Mouse (Mus musculus) cerebellum, adult 9-11 months (tissue): ENCODE measurements around the gene Adcy5.
A peak's percentile ranks its signal among the peaks of the same experiment; 100 is the strongest.

Experiments
- DNase-seq: peaks from one replicate; pipeline ENCODE4 v3.0.0; 2022

Adcy5 gene

DNA sequence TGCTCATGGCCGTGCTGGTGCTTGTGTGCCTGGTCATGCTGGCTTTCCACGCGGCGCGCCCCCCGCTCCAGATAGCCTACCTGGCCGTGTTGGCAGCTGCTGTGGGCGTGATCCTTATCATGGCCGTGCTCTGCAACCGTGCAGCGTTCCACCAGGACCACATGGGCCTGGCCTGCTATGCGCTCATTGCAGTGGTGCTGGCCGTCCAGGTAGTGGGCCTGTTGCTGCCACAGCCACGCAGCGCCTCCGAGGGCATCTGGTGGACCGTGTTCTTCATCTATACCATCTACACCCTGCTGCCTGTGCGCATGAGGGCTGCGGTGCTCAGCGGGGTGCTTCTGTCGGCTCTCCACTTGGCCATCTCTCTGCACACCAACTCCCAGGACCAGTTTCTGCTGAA is 2.2 kb downstream of the Adcy5 start:
- no peak for DNase-seq

- no peak for DNase-seq
These were observed 4.9 kb downstream of the Adcy5 start for GRCm38 (mm10) chr16:35159532-35159931.

DNA sequence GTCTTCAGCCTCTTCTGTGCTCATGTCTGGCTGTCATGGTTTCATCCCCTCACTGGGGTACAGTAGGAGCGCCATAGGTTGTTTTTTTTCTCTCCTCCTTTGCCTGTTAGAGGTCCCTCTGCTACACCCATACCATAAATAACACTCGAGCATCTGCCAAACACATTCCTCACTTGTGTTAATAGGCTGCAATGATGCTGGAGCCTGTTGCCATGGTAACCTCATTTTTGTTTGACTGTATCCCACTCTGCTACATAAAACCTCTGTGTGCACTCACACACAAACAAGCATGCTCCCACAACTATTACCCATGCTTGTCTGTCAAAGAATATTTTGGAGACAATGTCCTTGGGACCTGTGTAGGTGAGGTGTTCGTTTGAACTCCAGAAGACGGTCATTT is 5.3 kb downstream of the Adcy5 start:
- no peak for DNase-seq

GRCm38 (mm10) chr16:35164361-35165224 is 9.9 kb downstream of the Adcy5 start:
- DNase-seq = no peak

GRCm38 (mm10) chr16:35165361-35165760 is 10.7 kb downstream of the Adcy5 start:
- DNase-seq = no peak

GRCm38 (mm10) chr16:35165788-35166187 is 11.1 kb downstream of the Adcy5 start:
- peak; percentile 69 for DNase-seq

GRCm38 (mm10) chr16:35169431-35169830 is 14.8 kb downstream of the Adcy5 start:
- no peak for DNase-seq

DNA sequence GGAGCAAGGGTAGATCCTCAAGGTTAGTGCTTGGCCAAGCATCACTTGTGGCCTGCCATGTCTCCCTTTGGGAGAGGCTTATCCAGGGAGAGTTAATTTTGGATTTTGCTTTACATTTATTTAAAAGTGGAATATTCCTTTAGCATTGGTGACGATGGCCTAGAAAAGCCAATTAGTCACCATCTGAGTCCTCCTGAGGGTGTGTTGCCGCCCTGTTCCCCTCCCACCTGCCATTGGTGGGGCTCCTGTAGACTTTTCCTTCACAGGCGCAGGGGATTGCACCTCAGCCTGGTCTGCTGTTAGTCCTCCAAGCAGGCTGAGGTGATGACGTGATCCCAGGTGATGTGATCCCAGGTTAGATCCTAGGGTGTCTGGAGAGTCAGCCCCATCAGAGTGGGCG is 17.5 kb downstream of the Adcy5 start:
- no peak for DNase-seq

DNA sequence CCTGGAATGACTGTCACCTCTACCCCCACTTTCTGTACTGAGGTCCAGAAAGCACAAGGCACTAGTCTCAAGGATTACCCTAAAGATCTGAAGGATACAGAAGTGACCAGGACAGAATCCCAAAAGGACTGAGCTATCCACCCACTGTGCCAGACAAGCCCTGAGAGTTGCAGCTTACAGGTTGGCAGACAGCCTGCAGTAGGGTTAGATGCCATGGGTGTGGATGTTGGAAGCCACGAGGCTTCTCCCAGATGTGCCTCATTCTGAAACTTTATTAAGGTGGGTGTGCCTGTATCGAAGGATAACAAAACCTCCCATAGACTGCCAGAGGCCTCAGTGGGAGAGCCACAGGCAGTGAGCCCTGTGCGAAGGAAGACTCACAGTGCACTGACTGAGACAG is 23.8 kb downstream of the Adcy5 start:
- no peak for DNase-seq

DNA sequence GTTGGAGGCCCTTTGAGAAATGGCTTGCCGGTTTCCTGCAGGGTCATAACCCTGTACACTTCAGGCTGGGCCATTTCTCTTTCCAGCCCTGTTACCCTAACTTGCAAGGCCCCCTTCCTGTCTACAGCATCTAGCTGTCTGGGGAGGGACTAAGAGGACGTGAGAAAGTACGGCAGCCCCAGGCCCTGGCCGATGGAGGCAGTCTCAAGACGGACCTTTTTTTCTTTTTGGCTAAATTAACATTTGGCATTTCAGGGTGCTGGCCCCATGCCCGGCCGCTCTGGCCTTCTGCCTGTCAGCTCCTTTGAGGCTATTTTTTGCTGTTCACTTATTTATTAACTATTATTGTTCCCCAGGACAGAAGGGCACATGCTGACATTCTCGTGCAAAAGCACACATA is 24.4 kb downstream of the Adcy5 start:
- peak; percentile 85 for DNase-seq

GRCm38 (mm10) chr16:35183161-35183560 is 28.5 kb downstream of the Adcy5 start:
- DNase-seq = no peak

GRCm38 (mm10) chr16:35188111-35188510 is 33.4 kb downstream of the Adcy5 start:
- no peak for DNase-seq

DNA sequence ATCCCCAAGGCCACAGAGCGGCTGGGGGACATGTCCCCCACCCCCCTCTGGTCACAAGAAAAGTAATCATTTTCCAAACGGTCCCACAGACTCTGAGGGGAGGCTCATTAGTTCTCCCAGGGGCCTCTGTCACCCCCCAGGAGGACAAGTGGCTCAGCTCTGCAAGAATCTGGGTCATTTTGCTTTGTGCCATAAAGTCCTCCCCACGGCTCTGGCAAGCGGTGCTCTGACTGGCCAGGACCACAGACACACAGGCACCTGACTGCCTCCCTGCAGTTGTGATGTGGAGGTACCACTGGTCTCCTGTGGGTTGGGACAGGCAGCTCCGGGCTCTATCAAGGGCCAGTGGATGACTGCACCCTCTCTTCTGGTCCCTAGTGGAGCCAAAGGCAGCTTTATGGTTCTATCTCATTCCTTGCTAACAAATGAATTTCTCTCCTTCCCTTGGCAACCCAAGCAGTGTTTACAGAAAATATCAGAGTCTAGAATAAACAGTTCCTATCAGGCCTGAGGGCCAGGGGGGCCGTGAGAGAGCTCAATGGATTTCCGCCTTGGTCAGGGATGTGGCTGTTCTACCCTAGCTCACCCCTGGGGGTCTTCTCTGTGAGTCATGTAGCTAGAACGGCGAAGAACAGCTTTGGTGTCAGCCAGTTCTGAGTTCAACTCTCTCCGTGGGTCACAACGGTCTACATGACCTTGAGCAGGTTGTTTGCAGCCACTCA is 34.9 kb downstream of the Adcy5 start:
- DNase-seq = peak; percentile 48

DNA sequence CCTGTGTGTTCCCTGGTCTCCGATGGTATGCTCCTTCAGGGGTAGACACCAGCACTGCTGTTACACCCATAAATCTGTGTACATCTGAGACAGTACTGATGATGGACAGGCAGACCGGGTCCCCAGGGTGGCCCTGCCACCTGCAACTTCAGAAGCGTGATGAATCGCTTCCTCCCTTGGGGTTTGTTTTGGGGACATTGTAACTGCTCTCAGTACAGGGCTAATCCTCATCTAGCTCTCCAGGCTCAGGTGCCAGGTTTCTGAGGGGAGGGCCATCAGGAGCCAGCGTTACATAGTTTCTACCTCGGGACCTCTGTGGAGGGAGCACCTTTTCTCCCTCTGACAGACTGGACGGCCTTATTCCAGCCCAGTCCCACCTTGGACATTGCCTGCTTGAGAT is 36.1 kb downstream of the Adcy5 start:
- no peak for DNase-seq

GRCm38 (mm10) chr16:35191271-35191670 is 36.6 kb downstream of the Adcy5 start:
- peak; percentile 72 for DNase-seq

GRCm38 (mm10) chr16:35192471-35192870 is 37.8 kb downstream of the Adcy5 start:
- DNase-seq = no peak

DNA sequence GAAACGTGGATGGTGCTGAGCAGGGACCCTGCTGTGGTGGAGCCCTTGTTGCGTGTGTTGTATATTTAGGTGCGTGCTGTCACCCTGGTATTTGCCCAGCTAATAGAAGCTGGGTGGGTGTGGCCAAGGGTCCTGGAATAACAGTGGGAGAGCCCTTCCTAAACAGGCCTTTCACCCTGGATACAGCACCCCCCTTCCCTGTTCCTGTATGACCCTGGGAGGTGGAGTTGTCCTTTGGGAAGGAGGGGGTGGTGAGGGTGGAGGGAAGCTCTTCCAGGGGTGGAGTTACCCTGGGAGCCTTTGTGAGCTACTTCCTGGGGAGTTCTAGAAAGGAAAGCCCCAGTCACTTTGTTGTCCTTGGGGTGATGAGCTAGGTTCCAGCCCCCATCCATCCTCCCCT is 38.7 kb downstream of the Adcy5 start:
- DNase-seq = no peak

GRCm38 (mm10) chr16:35199721-35200431 is 45.2 kb downstream of the Adcy5 start:
- DNase-seq = no peak

DNA sequence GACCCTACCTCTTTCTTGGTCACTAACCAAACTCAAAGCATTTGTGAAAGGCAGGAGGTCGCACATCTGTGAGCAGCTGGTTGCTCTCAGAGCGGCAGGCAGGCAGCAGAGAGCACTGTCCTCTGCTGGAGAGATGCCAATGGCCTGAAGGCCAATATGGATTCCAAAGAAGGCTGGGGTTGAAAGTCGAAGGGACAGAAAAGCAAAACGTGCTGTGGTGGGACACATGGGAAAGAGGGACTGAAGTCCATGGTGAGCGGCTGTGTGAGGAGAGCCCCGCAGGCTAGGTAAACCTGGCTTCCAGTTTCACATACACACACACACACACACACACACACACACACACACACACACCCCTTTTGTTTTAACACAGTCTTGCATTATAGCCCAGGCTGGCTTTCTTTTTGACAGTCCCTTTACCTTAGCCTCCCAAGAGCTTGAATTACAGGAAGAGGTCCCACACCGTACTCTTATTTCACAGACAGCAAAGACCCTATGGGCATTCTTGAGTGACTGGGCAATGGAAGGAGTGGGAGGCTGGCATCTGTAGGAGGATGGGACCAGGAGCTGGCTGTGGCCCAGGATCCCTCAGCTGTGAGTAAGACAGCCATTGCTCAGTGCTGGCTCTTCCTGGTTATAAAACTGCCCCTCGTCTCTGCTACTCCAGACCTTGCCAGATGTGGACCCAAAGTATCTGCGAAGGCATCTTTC is 45.9 kb downstream of the Adcy5 start:
- DNase-seq = no peak

DNA sequence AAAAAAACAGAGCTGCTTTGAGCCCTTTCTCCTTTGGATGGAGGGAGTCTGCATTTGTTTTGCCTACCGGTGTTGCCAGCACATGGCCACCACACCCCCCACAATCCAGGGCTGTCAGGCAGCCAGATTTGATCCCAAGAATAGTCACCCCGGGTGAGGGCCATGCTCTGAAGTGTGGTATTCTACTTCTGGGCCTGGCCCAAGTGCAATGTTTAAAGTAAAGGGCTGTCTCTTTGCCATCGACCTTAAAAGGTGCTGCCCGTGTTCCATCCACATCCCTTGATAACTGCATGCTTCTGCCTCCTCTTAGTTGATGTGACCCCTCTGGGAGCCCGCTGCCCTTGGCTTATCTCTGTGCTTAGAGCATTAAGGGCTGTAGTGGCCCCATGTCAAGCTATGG is 46.6 kb downstream of the Adcy5 start:
- DNase-seq = no peak

DNA sequence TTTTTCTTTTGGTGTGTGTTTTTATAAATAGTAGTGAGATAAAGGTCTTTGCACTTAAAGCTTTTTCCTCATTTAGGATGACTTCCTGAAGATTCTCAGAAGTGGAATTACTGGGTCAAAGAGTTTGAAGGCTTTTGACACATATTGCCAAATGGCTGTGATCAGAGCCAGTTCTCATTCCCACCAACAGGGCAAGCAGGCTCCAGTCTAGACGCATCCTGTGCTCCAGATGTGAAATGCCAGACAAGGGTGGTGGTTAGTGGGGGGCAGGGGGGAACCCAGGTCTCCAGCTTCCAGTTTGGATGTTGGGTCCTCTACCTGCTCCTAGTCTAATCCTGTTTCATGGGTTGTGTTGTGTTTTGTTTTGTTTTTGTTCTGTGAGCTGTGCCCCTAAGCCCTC is 48.8 kb downstream of the Adcy5 start:
- DNase-seq = no peak

GRCm38 (mm10) chr16:35205681-35206080 is 51.0 kb downstream of the Adcy5 start:
- DNase-seq = no peak

DNA sequence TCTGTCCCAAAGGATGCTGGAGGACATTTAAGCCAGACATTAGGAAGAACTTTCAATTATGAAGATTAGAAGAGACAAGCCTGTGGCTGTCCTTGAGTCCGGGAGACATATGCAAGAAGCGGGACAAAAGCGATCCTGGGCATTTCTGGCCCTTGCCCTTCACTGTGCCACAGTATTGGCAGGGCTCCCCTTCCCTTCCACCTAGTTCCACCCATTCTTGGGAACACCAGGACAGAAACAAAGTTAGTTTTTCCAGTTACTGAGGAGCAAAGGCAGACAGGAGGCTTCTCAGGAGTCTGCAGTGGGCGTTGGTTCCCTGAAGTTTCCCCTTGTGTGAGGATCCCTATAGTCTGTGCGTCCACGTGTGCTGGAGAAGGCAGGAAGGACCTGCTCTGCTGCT is 51.7 kb downstream of the Adcy5 start:
- DNase-seq = no peak
